Mouse (Mus musculus) cerebellum, postnatal 25 days (tissue): ENCODE results near the gene Dnajb2.

Source experiments
- DNase-seq, 2 experiments: peaks; one replicate each; pipeline ENCODE4 v3.0.0; 2021; ENCODE audit warnings: mixed read lengths in 2 of 2

Dnajb2 gene

DNA sequence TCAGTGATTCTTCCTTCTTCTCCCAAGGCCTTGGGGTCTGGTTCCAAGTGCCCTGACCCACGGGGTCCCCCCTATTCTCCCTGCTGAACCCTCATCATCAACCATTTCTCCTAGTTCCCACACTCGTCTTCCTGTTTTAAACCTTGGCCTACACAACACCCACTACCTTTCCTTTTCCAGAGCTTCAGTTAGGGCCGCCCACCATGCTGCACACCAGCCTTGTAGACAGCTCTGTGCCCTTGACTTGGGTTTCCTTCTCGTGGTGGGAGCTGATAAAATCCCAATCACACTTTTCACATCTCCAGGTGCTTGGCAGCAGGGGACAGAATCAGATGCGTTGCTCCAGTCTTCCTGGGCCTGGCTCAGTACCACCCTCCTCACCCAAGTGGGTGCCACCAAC lies 58.1 kb downstream of the Dnajb2 start:
- no peak for DNase-seq
